In the genomic region with DNA sequence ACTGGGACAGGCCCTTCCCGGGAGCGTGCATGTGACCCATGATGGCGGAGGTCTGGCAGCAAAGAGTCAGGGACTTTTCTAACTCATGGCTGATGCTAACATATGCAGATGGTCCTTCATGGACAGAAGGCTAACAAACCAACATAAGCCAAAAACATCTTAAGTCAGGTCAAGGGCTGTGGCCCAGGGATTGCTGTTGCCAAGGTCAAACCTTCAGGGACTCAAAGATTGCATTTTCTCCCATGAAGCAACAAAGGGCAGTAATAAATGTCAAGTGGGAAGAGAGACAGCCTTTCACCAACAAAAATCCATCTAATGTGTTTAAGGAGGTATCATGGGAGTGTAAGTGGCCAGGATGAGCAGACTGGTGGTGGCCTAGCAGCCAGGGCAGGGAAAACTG, we compare ENCODE assay signal across 21 mouse cellular contexts. TPM values are rescaled to one million over a fixed set of nuclear protein-coding genes. Genes with fewer than 3 reads are reported as not detected.
DNase-seq lines count a peak whose midpoint lies in the region; ATAC-seq and TF ChIP-seq lines count a peak whose summit lies in the region.
"Had no signal": no experiment of that assay in that cellular context is flagged by ENCODE, and none has a peak within 500 bp of the region (broad histone marks: within the 10 kb centered on the region; RNA-seq: fewer than 3 reads in every experiment).

No protein-coding gene starts in this region.

- no peaks in the 10 kb centered on the region for H3K9me3 ChIP-seq in kidney, embryonic 16.5 days (ENCODE audit: low read length)
- no peaks in the 10 kb centered on the region for H3K9me3 ChIP-seq in kidney, postnatal 0 days (replicated peaks; ENCODE audit: low read length)
- no peaks in the 10 kb centered on the region for H3K9me3 ChIP-seq in forebrain, embryonic 15.5 days
- H3K9me3 ChIP-seq: embryonic facial prominence, embryonic 12.5 days; heart, embryonic 10.5 days; hindbrain, embryonic 10.5 days had no signal

- H3K27me3 ChIP-seq in kidney, embryonic 16.5 days (ENCODE audit: insufficient read depth, low read length), result no peaks in the 10 kb centered on the region
- no peaks in the 10 kb centered on the region for H3K27me3 ChIP-seq in kidney, postnatal 0 days (ENCODE audit: insufficient read depth, low read length)
- no peaks in the 10 kb centered on the region for H3K27me3 ChIP-seq in forebrain, embryonic 15.5 days

- no peak overlapping the region for H3K27ac ChIP-seq in kidney, embryonic 16.5 days (ENCODE audit: low read length)
- H3K27ac ChIP-seq in kidney, postnatal 0 days, result no peak overlapping the region
- no peak overlapping the region for H3K27ac ChIP-seq in forebrain, embryonic 15.5 days (replicated peaks)
- H3K27ac ChIP-seq: embryonic facial prominence, embryonic 12.5 days; heart, embryonic 10.5 days; hindbrain, embryonic 10.5 days; hindbrain, embryonic 14.5 days had no signal

- H3K4me3 ChIP-seq in kidney, embryonic 16.5 days (ENCODE audit: low read length), result no peak overlapping the region
- H3K4me3 ChIP-seq in kidney, postnatal 0 days (replicated peaks; ENCODE audit: low read depth, low read length), result no peak overlapping the region
- no peak overlapping the region for H3K4me3 ChIP-seq in forebrain, embryonic 15.5 days
- H3K4me3 ChIP-seq: embryonic facial prominence, embryonic 12.5 days; heart, embryonic 10.5 days; hindbrain, embryonic 10.5 days had no signal

- H3K4me1 ChIP-seq in kidney, embryonic 16.5 days (ENCODE audit: insufficient read depth, low read length), result no peaks in the 10 kb centered on the region
- no peaks in the 10 kb centered on the region for H3K4me1 ChIP-seq in kidney, postnatal 0 days (replicated peaks; ENCODE audit: insufficient read depth, low read length)
- no peaks in the 10 kb centered on the region for H3K4me1 ChIP-seq in forebrain, embryonic 15.5 days
- H3K4me1 ChIP-seq: heart, embryonic 10.5 days; hindbrain, embryonic 10.5 days had no signal

- no peak for ATAC-seq in kidney, embryonic 16.5 days (ENCODE audit: low FRiP score, low TSS enrichment)
- ATAC-seq in kidney, postnatal 0 days (replicated peaks; ENCODE audit: low FRiP score, low read depth), result no peak
- no peak for ATAC-seq in forebrain, embryonic 15.5 days (replicated peaks)
- ATAC-seq: activated CD4-positive, CD25-positive, alpha-beta regulatory T cell, adult 4 months; CD4-positive, CD25-positive, alpha-beta regulatory T cell, adult 4 months; forebrain, embryonic 16.5 days had no signal

- 85% methylated on average over 3 of the region's 3 CpGs for WGBS in kidney, embryonic 16.5 days
- WGBS in kidney, postnatal 0 days, result 92% methylated on average over 3 of the region's 3 CpGs
- WGBS in forebrain, embryonic 15.5 days, result 99% methylated on average over 3 of the region's 3 CpGs

- TF ChIP-seq CTCF in kidney, postnatal 0 days (IDR thresholded peaks at IDR 0.05; ENCODE audit: low read depth), result no peak

- no peak overlapping the region for H3K9ac ChIP-seq in kidney, embryonic 16.5 days (replicated peaks; ENCODE audit: low read length)
- H3K9ac ChIP-seq in kidney, postnatal 0 days (ENCODE audit: low read depth, low read length), result no peak overlapping the region
- H3K9ac ChIP-seq in forebrain, embryonic 15.5 days (replicated peaks), result no peak overlapping the region
- H3K9ac ChIP-seq: embryonic facial prominence, embryonic 12.5 days; hindbrain, embryonic 14.5 days had no signal

- H3K4me2 ChIP-seq in kidney, embryonic 16.5 days (replicated peaks; ENCODE audit: low read depth, low read length), result no peak overlapping the region
- H3K4me2 ChIP-seq in kidney, postnatal 0 days (ENCODE audit: low read length), result no peak overlapping the region
- no peak overlapping the region for H3K4me2 ChIP-seq in forebrain, embryonic 15.5 days (replicated peaks)
- H3K4me2 ChIP-seq: embryonic facial prominence, embryonic 12.5 days; hindbrain, embryonic 14.5 days had no signal

- no peaks in the 10 kb centered on the region for H3K36me3 ChIP-seq in kidney, embryonic 16.5 days (ENCODE audit: insufficient read depth, low read length)
- H3K36me3 ChIP-seq in kidney, postnatal 0 days (ENCODE audit: insufficient read depth, low read length), result no peaks in the 10 kb centered on the region
- H3K36me3 ChIP-seq in forebrain, embryonic 15.5 days, result no peaks in the 10 kb centered on the region
- H3K36me3 ChIP-seq: embryonic facial prominence, embryonic 12.5 days; heart, embryonic 10.5 days; hindbrain, embryonic 10.5 days had no signal

- peak; percentile 59 for DNase-seq in adrenal gland, adult 2 months
- no peak for DNase-seq in adrenal gland, adult 18-20 months (ENCODE audit: low spot score in 2 of 2)
- DNase-seq in kidney, adult 18-20 months, result peak; percentile 22
- DNase-seq in kidney, postnatal 0 days (ENCODE audit: low spot score), result peak; percentile 10
- peak; percentile 13 to 46 for DNase-seq in kidney, postnatal 4 days
- DNase-seq in urinary bladder, postnatal 10 days (ENCODE audit: low spot score), result no peak
- DNase-seq: B cell, adult 2 months; cerebellum, adult 11 months; cerebellum, adult 8-10 months; cerebellum, postnatal 14 days; gastrocnemius, postnatal 10 days had no signal

RNA-seq across cellular contexts. Expression of gene Aldh3a1, which starts 1.2 kb away (rescaled TPM):
- total RNA-seq in adrenal gland, adult 2 months (2021), result under 1 TPM in 1 of 2 experiments, not detected in 1; 0.95 TPM
- 0.08 and 0.15 TPM in 2 replicates for polyA plus RNA-seq in adrenal gland, adult 2 months (2012; rRNA removed)
- total RNA-seq in adrenal gland, adult 18-20 months (2021), result under 1 TPM in 1 of 2 experiments, not detected in 1; 0.70 TPM
- polyA plus RNA-seq in kidney, embryonic 16.5 days (2015; fragmentation: Nextera tagmentation; extraction: Ambion mirVana), result not detected in 2 replicates
- polyA plus RNA-seq in kidney, postnatal 0 days (2015; fragmentation: Nextera tagmentation; extraction: Ambion mirVana), result not detected in 2 replicates
- polyA plus RNA-seq in forebrain, embryonic 15.5 days (2015; fragmentation: Nextera tagmentation; extraction: Ambion mirVana), result 0.14 and 0.28 TPM in 2 replicates
- polyA plus RNA-seq: activated CD4-positive, CD25-positive, alpha-beta regulatory T cell, adult 4 months; CD4-positive, CD25-positive, alpha-beta regulatory T cell, adult 4 months; forebrain, embryonic 11.5 days; heart, embryonic 10.5 days; hindbrain, embryonic 10.5 days; hindbrain, embryonic 14.5 days had no signal

RNA-seq across cellular contexts. Expression of gene Usp22, which starts 31.3 kb away (rescaled TPM):
- 10 to 100 TPM; 62.5 to 62.6 TPM for total RNA-seq in adrenal gland, adult 2 months (2021)
- 126 and 150 TPM in 2 replicates for polyA plus RNA-seq in adrenal gland, adult 2 months (2012; rRNA removed)
- 10 to 100 TPM; 42.3 to 57.6 TPM for total RNA-seq in adrenal gland, adult 18-20 months (2021)
- polyA plus RNA-seq in kidney, embryonic 16.5 days (2015; fragmentation: Nextera tagmentation; extraction: Ambion mirVana), result 137 and 144 TPM in 2 replicates
- 73.0 and 85.5 TPM in 2 replicates for polyA plus RNA-seq in kidney, postnatal 0 days (2015; fragmentation: Nextera tagmentation; extraction: Ambion mirVana)
- polyA plus RNA-seq in forebrain, embryonic 15.5 days (2015; fragmentation: Nextera tagmentation; extraction: Ambion mirVana), result 419 and 436 TPM in 2 replicates

Comparison
In these comparisons a context has a peak if more than half of its experiments do, and no peak if none do; other contexts are left out.
1. DNase-seq: peak in adrenal gland, adult 2 months (single experiment), kidney, adult 18-20 months (single experiment), kidney, postnatal 0 days (single experiment) and kidney, postnatal 4 days (2 of 2); none in adrenal gland, adult 18-20 months (0 of 2) and urinary bladder, postnatal 10 days (single experiment).